Mouse (Mus musculus): ENCODE measurements around the gene Caln1. TPM values are rescaled to one million over a fixed set of nuclear protein-coding genes. Genes with fewer than 3 reads are reported as not detected.

Gene Caln1
- polyA plus RNA-seq, 1 experiment from 2014 or later = not detected

- no peak overlapping the region for H3K27ac ChIP-seq
- no peaks in the 10 kb centered on the region for H3K79me2 ChIP-seq (ENCODE audit: inconsistent target)
- no peaks in the 10 kb centered on the region for H3K36me3 ChIP-seq (ENCODE audit: inconsistent target)
- 85% methylated on average over 3 of the region's 3 CpGs for WGBS (ENCODE audit: missing documents)
- H3K4me3 ChIP-seq (ENCODE audit: inconsistent target) = no peak overlapping the region
Observed at GRCm38 (mm10) chr5:130811966-130812365, 442.7 kb downstream of the Caln1 start.

DNA sequence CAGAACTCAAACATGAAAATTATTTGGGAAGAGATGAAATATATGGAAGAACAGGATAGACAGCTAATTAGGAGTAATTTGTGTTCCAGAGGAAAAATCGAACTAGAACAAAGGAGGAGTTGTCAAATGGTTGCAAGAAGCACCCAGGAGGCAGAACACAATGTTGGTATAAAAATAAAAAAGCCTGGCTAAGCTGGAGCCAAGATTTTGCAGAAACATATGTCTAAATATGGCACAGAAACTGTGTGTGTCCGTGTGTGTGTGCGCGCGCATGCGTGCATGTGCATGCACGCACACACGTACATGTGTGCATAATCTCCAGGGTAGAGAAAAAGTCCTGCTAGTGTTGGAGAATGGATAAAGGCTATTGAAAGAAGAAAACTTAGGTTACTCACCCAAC, 443.3 kb downstream of the Caln1 start:
- Histone ChIP-seq H3K36me3 (ENCODE audit: inconsistent target) (no peaks in the 10 kb centered on the region), H3K79me2 (ENCODE audit: inconsistent target) (no peaks in the 10 kb centered on the region), H3K4me3 (ENCODE audit: inconsistent target) (no peak overlapping the region), H3K27ac (no peak overlapping the region)
- 94% methylated on average over 8 of the region's 8 CpGs for WGBS (ENCODE audit: missing documents)

DNA sequence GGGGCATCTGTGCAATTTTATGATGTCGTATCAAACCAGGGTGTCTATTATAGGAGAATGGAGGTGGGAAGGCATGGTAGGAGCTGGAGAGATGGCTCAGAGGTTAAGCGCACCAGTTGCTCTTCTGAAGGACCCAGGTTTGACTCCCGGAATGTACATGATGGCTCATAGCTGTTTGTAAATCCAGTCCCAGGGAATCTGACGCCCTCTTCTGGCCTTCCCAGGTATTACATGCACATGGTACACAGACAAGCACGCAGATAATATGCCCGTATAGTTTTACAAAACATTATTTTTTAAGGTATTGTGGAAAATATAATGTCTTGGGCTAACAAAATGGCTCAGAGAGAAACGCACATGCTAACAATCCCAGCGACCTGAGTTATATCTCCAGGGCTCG, 443.8 kb downstream of the Caln1 start:
- no peak overlapping the region for H3K27ac ChIP-seq
- no peak overlapping the region for H3K4me3 ChIP-seq (ENCODE audit: inconsistent target)
- no peaks in the 10 kb centered on the region for H3K36me3 ChIP-seq (ENCODE audit: inconsistent target)
- WGBS (ENCODE audit: missing documents) = 87% methylated on average over 9 of the region's 9 CpGs
- H3K79me2 ChIP-seq (ENCODE audit: inconsistent target) = no peaks in the 10 kb centered on the region

DNA sequence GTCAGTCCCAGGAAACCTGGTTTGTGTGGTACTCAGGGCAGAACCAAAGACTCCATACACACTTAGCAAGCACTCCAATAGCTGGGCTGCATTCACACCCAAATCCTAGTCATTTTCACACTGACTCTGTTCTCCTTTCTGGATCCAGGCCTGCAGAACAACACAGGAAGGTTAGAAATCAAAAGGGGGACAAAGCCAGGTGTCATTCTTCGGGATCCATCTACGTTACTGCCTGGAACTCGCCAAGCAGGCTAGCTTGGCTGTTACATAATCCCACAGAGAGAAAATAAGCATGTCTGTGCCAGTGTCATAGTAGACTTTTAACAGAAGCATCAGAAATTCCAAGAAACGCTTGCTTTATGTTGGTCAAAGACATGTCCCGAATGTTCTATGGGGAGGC, 446.1 kb downstream of the Caln1 start:
- no peak overlapping the region for H3K4me3 ChIP-seq (ENCODE audit: inconsistent target)
- 86% methylated on average over 5 of the region's 5 CpGs for WGBS (ENCODE audit: missing documents)
- H3K36me3 ChIP-seq (ENCODE audit: inconsistent target) = no peaks in the 10 kb centered on the region
- no peak overlapping the region for H3K27ac ChIP-seq
- no peaks in the 10 kb centered on the region for H3K79me2 ChIP-seq (ENCODE audit: inconsistent target)

GRCm38 (mm10) chr5:130820021-130820648, 450.9 kb downstream of the Caln1 start:
- H3K4me3 ChIP-seq (ENCODE audit: inconsistent target) = no peak overlapping the region
- no peaks in the 10 kb centered on the region for H3K36me3 ChIP-seq (ENCODE audit: inconsistent target)
- no peaks in the 10 kb centered on the region for H3K79me2 ChIP-seq (ENCODE audit: inconsistent target)
- 82% methylated on average over 4 of the region's 4 CpGs for WGBS (ENCODE audit: missing documents)
- no peak overlapping the region for H3K27ac ChIP-seq

GRCm38 (mm10) chr5:130820661-130821060, 451.4 kb downstream of the Caln1 start:
- 95% methylated on average over 5 of the region's 5 CpGs for WGBS (ENCODE audit: missing documents)
- Histone ChIP-seq H3K4me3 (ENCODE audit: inconsistent target) (no peak overlapping the region), H3K27ac (no peak overlapping the region), H3K79me2 (ENCODE audit: inconsistent target) (no peaks in the 10 kb centered on the region), H3K36me3 (ENCODE audit: inconsistent target) (no peaks in the 10 kb centered on the region)

DNA sequence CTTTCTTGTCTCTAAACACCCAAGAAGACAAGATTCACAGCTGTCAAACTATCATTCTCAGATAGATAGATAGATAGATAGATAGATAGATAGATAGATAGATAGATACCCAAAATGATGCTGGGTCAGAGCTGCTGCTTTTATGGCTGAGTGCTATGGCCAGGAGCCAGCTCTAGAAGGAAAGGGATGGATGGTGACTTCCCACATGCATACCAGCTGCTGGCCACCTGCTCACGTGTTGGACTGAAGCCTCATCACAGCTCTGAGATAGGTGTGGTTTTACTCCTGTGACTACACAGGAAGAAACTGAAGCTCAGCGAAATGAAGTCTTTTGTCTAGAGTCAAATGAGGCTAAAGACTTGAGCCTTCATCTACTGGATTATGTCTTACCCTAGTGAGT, 456.5 kb downstream of the Caln1 start:
- Histone ChIP-seq H3K79me2 (ENCODE audit: inconsistent target) (no peaks in the 10 kb centered on the region), H3K4me3 (ENCODE audit: inconsistent target) (no peak overlapping the region), H3K36me3 (ENCODE audit: inconsistent target) (no peaks in the 10 kb centered on the region), H3K27ac (no peak overlapping the region)
- WGBS (ENCODE audit: missing documents) = 62% methylated on average over 2 of the region's 2 CpGs

- no peak overlapping the region for H3K4me3 ChIP-seq (ENCODE audit: inconsistent target)
- no peaks in the 10 kb centered on the region for H3K36me3 ChIP-seq (ENCODE audit: inconsistent target)
- WGBS (ENCODE audit: missing documents) = 86% methylated on average over 6 of the region's 6 CpGs
- H3K79me2 ChIP-seq (ENCODE audit: inconsistent target) = no peaks in the 10 kb centered on the region
- no peak overlapping the region for H3K27ac ChIP-seq
Observed at GRCm38 (mm10) chr5:130848562-130848961, 479.3 kb downstream of the Caln1 start.

DNA sequence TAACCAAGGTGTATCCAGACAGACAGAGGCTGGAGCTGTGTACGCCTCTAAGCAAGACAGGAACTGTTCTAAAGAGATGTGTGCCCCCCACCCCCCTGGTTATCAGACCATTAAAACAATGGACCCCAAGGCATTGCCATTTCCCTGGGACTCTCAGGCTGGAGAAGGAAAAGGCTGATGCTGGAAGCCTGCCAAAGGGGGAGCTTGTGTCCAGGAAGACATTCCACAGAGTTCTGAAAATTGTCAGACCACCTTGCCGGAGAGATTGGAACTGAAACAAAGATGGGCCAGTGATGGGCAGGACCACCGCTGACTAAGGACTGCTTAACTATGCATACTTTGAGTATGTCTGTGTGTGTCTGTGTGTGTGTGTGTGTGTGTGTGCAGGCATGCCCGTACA, 480.4 kb downstream of the Caln1 start:
- 92% methylated on average over 4 of the region's 4 CpGs for WGBS (ENCODE audit: missing documents)

DNA sequence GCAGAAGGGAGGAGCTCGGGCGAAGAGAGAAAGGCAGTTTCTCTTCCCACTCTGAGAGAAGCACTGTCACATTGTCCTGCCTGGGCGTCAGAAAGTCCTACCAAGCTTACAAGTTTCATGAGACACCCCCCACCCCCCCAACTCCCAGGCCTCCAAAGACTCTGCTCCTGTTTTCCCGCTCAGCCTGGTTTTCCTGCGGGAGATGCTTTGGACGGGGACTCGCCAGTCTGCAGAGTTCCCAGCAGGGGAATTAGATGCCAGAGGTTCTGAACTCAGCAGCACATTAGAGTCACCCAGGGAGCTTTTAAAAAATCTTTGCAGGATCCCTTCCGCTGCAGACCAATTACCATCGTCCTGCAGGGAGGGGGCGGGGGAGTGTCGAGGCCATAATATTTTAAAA, 482.9 kb downstream of the Caln1 start:
- Histone ChIP-seq H3K4me3 (ENCODE audit: inconsistent target) (no peak overlapping the region), H3K79me2 (ENCODE audit: inconsistent target) (no peaks in the 10 kb centered on the region), H3K36me3 (ENCODE audit: inconsistent target) (no peaks in the 10 kb centered on the region), H3K27ac (no peak overlapping the region)
- WGBS (ENCODE audit: missing documents) = 17% methylated on average over 10 of the region's 11 CpGs

More for the DNA sequence above, 480.4 kb downstream of the Caln1 start:
- Histone ChIP-seq H3K27ac (no peak overlapping the region), H3K79me2 (ENCODE audit: inconsistent target) (no peaks in the 10 kb centered on the region), H3K36me3 (ENCODE audit: inconsistent target) (no peaks in the 10 kb centered on the region), H3K4me3 (ENCODE audit: inconsistent target) (no peak overlapping the region)

DNA sequence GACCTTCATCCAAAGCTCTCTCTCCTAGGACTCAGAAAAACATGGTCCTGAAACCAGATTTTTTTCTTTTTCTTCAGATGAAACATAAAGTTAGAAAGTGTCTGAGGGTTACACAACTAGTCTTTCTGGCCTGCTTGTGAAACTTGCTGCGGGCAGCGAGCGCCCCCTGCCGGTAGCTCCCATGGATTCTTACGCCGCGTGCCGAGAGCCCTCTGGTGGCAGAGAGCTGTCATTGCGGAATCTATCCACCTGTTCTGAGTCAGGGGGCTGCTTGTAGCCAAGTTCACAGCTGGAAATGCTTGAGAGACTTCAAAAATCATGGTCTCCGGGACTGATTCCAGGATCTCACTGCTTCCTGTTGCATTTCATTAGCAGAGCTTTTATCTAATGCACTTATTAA, 484.1 kb downstream of the Caln1 start:
- H3K4me3 ChIP-seq (ENCODE audit: inconsistent target) = no peak overlapping the region
- WGBS (ENCODE audit: missing documents) = 2% methylated on average over 10 of the region's 10 CpGs
- H3K79me2 ChIP-seq (ENCODE audit: inconsistent target) = no peaks in the 10 kb centered on the region
- H3K36me3 ChIP-seq (ENCODE audit: inconsistent target) = no peaks in the 10 kb centered on the region
- H3K27ac ChIP-seq = no peak overlapping the region

- Histone ChIP-seq H3K36me3 (ENCODE audit: inconsistent target) (no peaks in the 10 kb centered on the region), H3K4me3 (ENCODE audit: inconsistent target) (no peak overlapping the region), H3K27ac (no peak overlapping the region), H3K79me2 (ENCODE audit: inconsistent target) (no peaks in the 10 kb centered on the region)
- WGBS (ENCODE audit: missing documents) = 83% methylated on average over 7 of the region's 7 CpGs
Observed at GRCm38 (mm10) chr5:130854430-130854829, 485.2 kb downstream of the Caln1 start.

DNA sequence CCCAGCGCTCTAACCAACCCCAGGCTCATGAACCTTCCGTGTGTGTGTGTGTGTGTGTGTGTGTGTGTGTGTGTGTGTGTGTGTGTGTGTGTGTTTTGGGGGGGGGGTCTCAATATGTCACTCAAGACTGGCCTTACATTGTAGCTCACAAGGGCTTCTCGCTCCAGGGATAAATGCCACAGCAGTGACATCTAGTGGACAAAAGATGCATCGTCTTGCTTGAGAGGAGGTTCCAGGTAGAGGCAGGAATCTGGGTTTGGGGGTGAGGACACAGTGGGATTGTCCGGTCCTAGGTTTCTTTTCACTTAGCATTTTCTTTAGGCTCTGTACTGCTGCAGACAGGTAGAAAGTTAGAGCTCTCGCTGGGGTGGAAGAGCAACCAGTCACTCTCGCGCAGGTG, 488.9 kb downstream of the Caln1 start:
- Histone ChIP-seq H3K27ac (no peak overlapping the region), H3K36me3 (ENCODE audit: inconsistent target) (no peaks in the 10 kb centered on the region), H3K79me2 (ENCODE audit: inconsistent target) (no peaks in the 10 kb centered on the region), H3K4me3 (ENCODE audit: inconsistent target) (no peak overlapping the region)
- WGBS (ENCODE audit: missing documents) = 41% methylated on average over 5 of the region's 8 CpGs

GRCm38 (mm10) chr5:130858706-130859105, 489.5 kb downstream of the Caln1 start:
- H3K4me3 ChIP-seq (ENCODE audit: inconsistent target) = no peak overlapping the region
- no peak overlapping the region for H3K27ac ChIP-seq
- H3K79me2 ChIP-seq (ENCODE audit: inconsistent target) = no peaks in the 10 kb centered on the region
- 79% methylated on average over 3 of the region's 3 CpGs for WGBS (ENCODE audit: missing documents)
- no peaks in the 10 kb centered on the region for H3K36me3 ChIP-seq (ENCODE audit: inconsistent target)

GRCm38 (mm10) chr5:130859736-130860135, 490.5 kb downstream of the Caln1 start:
- Histone ChIP-seq H3K27ac (no peak overlapping the region), H3K4me3 (ENCODE audit: inconsistent target) (no peak overlapping the region), H3K79me2 (ENCODE audit: inconsistent target) (no peaks in the 10 kb centered on the region), H3K36me3 (ENCODE audit: inconsistent target) (no peaks in the 10 kb centered on the region)
- WGBS (ENCODE audit: missing documents) = 59% methylated on average over 4 of the region's 6 CpGs

DNA sequence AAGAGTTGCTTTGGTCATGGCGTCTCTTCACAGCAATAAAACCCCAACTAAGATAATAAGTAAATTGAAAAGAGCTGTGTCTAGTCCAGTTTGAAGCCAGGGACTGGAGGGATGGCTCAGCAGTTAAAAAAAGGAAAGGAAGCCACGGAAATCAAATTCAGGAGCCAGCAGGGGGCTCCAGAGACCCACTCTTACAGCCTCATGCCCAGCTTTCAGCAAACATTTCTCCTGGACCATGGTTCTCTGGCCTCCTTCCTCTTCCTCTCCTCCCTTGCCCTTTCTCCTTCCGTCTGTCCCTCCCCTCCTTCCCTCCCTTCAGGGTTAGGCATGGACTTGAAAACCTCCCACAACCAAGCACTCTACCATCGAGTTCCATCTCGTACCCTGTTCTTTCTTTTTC, 493.0 kb downstream of the Caln1 start:
- Histone ChIP-seq H3K36me3 (ENCODE audit: inconsistent target) (no peaks in the 10 kb centered on the region), H3K4me3 (ENCODE audit: inconsistent target) (no peak overlapping the region), H3K27ac (no peak overlapping the region), H3K79me2 (ENCODE audit: inconsistent target) (no peaks in the 10 kb centered on the region)
- 67% methylated on average over 5 of the region's 5 CpGs for WGBS (ENCODE audit: missing documents)
